Mouse (Mus musculus) kidney, embryonic 14.5 days (tissue): ENCODE measurements around the gene Hoxd12. TPM values are rescaled to one million over a fixed set of nuclear protein-coding genes. Genes with fewer than 3 reads are reported as not detected.

Source experiments
- ATAC-seq: fragments of 200-750 bp; cut with Nextera tagmentation; 2 replicates; pipeline ENCODE4 v1.8.0; 2017; ENCODE audit warnings: moderate number of reproducible peaks, mild to moderate bottlenecking, moderate TSS enrichment, moderate library complexity; ENCODE audit not compliant: low FRiP score, low TSS enrichment
- H3K27ac ChIP-seq: fragments of 300-500 bp; sonication (generic); 2 replicates; pipeline ENCODE4 v1.5.1; 2014; ENCODE audit warnings: low read depth, mild to moderate bottlenecking, low read length, moderate library complexity, mixed read lengths
- H3K27me3 ChIP-seq: fragments of 300-500 bp; sonication (generic); 2 replicates; pipeline ENCODE4 v1.6.1; 2014; ENCODE audit warnings: mild to moderate bottlenecking, low read length; ENCODE audit not compliant: control insufficient read depth, insufficient read depth
- H3K36me3 ChIP-seq: fragments of 300-500 bp; sonication (generic); 2 replicates; pipeline ENCODE4 v1.6.1; 2014; ENCODE audit warnings: low read length, mixed read lengths; ENCODE audit not compliant: control insufficient read depth, insufficient read depth
- H3K4me1 ChIP-seq: fragments of 300-500 bp; sonication (generic); 2 replicates; pipeline ENCODE4 v1.6.1; 2014; ENCODE audit warnings: low read length, mixed read lengths; ENCODE audit not compliant: control insufficient read depth, insufficient read depth
- H3K4me2 ChIP-seq: fragments of 300-500 bp; sonication (generic); replicated peaks from 2 replicates; pipeline ENCODE4 v1.6.1; 2014; ENCODE audit warnings: low read depth, mild to moderate bottlenecking, low read length
- H3K4me3 ChIP-seq: fragments of 300-500 bp; sonication (generic); 2 replicates; pipeline ENCODE4 v1.5.1; 2014; ENCODE audit warnings: mild to moderate bottlenecking, low read length
- H3K9ac ChIP-seq: fragments of 300-500 bp; sonication (generic); 2 replicates; pipeline ENCODE4 v1.6.1; 2014; ENCODE audit warnings: low read depth, mild to moderate bottlenecking, low read length, moderate library complexity
- H3K9me3 ChIP-seq: fragments of 300-500 bp; sonication (generic); 2 replicates; pipeline ENCODE4 v1.6.1; 2016; ENCODE audit warnings: low read length; ENCODE audit not compliant: control insufficient read depth
- WGBS: fragments of 180-500 bp; shearing (Covaris S2); extraction: QIAGEN DNeasy Blood & Tissue Kit; methylation state at CpG from one replicate; pipeline ENCODE4 v1.1.7; 2014; 5-methylcytosine and 5-hydroxymethylcytosine counted together
- polyA plus RNA-seq: library from polyadenylated mRNA; unstranded; fragments of >200 nt; fragmentation: Nextera tagmentation; extraction: Ambion mirVana; gene quantifications from 2 replicates; pipeline ENCODE4 v1.2.1, GENCODE M21; 2014

Gene Hoxd12
- 6.2 and 7.2 TPM in 2 replicates for polyA plus RNA-seq

DNA sequence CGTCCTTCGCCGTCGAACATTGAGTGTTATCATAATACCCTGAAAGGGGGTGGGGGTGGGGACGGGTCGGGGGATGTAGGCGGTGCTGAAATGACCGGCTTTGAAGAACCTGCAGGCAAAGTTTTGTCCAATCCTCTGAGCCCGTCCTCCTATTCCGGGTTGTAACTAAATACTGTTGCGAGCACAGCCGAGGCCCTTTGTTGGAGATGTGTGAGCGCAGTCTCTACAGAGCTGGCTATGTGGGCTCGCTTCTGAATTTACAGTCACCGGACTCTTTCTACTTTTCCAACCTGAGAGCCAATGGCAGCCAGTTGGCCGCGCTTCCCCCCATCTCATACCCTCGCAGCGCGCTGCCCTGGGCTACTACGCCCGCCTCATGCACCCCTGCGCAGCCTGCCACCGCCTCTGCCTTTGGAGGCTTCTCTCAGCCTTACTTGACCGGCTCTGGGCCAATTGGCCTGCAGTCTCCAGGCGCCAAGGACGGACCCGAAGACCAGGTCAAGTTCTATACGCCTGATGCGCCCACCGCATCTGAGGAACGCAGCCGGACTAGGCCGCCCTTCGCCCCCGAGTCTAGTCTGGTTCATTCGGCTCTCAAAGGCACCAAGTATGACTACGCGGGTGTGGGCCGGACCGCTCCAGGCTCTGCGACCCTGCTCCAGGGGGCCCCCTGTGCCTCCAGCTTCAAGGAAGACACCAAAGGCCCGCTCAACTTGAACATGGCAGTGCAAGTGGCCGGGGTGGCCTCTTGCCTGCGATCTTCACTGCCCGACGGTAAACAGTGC lies at the start of gene Hoxd12:
Gene Hoxd12 (plus strand): TSS at position 133 of the 785 bp plus-strand sequence.
- peak within 1 kb of the TSS; percentile 29 for H3K4me3 ChIP-seq
- no peaks in the 10 kb centered on the region for H3K36me3 ChIP-seq
- peaks cover 42% of the 10 kb centered on the region for H3K27me3 ChIP-seq
- H3K9me3 ChIP-seq = no peaks in the 10 kb centered on the region
- WGBS = 4% methylated on average over 47 of the region's 47 CpGs
- H3K9ac ChIP-seq = peak within 1 kb of the TSS; percentile 58
- ATAC-seq = peak; percentile 18
- H3K4me2 ChIP-seq = peak within 1 kb of the TSS; percentile 46
- peak within 1 kb of the TSS; percentile 77 for H3K27ac ChIP-seq
- H3K4me1 ChIP-seq = peaks cover 34% of the 10 kb centered on the region

DNA sequence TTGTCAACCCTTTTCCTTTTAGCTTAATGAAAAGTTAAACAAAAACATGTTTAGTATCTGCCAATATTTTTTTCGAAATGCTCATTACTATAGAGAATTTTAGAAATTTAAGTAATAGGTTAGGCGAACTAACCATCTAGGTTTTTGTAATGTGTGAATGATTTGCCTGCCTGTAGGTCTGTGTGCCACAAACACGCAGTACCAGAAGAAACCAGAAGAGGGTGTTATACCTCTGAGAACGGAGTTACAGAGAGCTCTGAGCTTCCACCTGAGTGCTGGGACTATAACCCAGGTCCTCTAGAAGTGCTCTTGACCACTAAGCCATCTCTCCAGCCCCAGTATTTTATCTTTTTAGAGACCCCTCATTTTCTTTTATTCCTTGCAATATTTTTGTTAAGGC lies 39.4 kb upstream of the Hoxd12 start:
- H3K36me3 ChIP-seq = no peaks in the 10 kb centered on the region
- ATAC-seq = no peak
- 71% methylated on average over 4 of the region's 4 CpGs for WGBS
- H3K27me3 ChIP-seq = no peaks in the 10 kb centered on the region
- H3K4me3 ChIP-seq = no peak overlapping the region
- no peaks in the 10 kb centered on the region for H3K9me3 ChIP-seq
- H3K4me2 ChIP-seq = no peak overlapping the region
- no peak overlapping the region for H3K9ac ChIP-seq
- H3K4me1 ChIP-seq = no peaks in the 10 kb centered on the region
- H3K27ac ChIP-seq = no peak overlapping the region

DNA sequence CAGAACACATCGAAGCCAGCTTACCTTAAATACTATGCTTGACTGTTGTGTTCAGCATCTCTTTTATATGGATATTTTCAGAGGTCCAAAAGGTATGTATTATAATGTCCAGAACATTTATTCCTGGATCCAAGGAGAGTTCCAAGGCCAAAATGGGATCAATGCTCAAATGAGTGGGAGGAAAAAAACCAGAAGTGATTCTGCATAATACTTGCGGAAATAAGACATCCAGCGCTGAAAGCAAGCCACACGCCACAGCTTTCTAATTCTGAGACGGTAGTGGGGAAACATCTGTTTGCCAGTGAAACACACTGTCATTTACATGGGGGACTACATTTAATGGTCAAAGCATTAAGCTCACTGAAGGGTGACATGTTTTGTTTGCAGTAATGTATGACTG lies 32.4 kb upstream of the Hoxd12 start:
- peaks cover under 1% of the 10 kb centered on the region; the same call in 1 of the 2 replicates for H3K4me1 ChIP-seq
- no peak overlapping the region for H3K4me2 ChIP-seq
- H3K27me3 ChIP-seq = peaks cover 30% of the 10 kb centered on the region
- H3K9me3 ChIP-seq = no peaks in the 10 kb centered on the region
- no peaks in the 10 kb centered on the region for H3K36me3 ChIP-seq
- H3K9ac ChIP-seq = no peak overlapping the region
- 46% methylated on average over 5 of the region's 5 CpGs for WGBS
- H3K4me3 ChIP-seq = no peak overlapping the region
- H3K27ac ChIP-seq = no peak overlapping the region
- no peak for ATAC-seq

DNA sequence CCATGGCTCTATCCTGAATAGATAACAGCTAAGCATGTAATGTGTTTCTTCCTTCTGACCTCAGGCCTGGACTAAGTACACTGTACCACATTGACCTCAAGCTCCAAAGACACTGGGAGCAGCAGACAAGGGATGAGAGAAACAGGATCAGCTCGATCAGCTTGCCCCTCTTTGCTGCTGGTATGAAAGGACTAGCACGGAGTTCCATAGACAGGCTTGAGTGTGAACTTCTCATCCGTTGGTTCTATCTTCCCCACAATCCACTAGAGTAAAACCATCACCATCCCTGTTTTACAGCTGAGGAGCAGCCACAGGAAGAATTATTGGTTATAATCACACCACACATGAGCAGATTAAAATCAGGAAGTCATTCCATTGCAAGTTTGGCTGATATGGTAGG lies 29.2 kb upstream of the Hoxd12 start:
- Histone ChIP-seq H3K9ac (no peak overlapping the region), H3K4me2 (no peak overlapping the region), H3K36me3 (no peaks in the 10 kb centered on the region), H3K9me3 (no peaks in the 10 kb centered on the region), H3K4me1 (peaks cover 4% of the 10 kb centered on the region; the same call in 1 of the 2 replicates), H3K27ac (no peak overlapping the region), H3K27me3 (peaks cover 60% of the 10 kb centered on the region), H3K4me3 (no peak overlapping the region)
- 85% methylated on average over 3 of the region's 3 CpGs for WGBS
- no peak for ATAC-seq

DNA sequence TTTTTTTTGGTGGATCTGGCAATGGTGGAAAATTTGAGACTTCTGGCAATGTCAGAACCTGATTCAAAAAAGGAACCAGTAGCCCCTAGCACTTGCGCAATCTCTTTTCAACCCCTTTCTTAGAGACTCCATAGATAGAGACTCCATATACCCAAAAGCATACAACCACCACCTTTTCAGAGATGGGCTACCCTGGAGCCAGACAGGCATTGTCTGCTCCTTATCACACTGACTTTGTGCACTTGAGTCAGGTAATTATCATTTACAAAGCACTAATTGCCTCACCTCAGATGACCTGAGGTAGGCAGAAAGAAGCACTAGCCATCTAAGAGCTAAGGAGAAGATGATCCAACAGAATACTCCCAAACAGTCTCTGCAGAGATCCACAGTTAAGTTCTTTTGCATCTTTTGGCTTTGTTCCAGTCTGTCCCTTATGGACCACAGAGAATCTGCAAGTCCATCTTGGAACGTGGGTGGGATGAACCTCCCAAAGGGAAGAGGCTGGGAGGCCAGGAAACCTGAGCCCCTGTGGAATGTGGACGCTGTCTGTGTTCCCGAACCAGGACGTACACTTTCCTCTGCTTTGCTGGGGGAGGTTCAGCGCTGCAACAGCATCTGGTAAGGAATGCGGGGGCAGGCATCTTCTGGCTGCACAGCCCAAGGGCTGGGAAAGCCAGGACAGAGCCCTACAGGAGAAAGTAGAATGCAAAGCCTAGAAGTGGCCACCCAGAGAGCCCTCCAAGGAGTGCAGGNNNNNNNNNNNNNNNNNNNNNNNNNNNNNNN lies 27.5 kb upstream of the Hoxd12 start:
- ATAC-seq = peak; percentile 88
- Histone ChIP-seq H3K9ac (no peak overlapping the region), H3K4me2 (no peak overlapping the region), H3K4me3 (no peak overlapping the region), H3K27ac (no peak overlapping the region), H3K27me3 (peaks cover 75% of the 10 kb centered on the region), H3K36me3 (no peaks in the 10 kb centered on the region), H3K4me1 (peaks cover 4% of the 10 kb centered on the region; the same call in 1 of the 2 replicates), H3K9me3 (no peaks in the 10 kb centered on the region)
- WGBS = 16% methylated on average over 7 of the region's 7 CpGs

DNA sequence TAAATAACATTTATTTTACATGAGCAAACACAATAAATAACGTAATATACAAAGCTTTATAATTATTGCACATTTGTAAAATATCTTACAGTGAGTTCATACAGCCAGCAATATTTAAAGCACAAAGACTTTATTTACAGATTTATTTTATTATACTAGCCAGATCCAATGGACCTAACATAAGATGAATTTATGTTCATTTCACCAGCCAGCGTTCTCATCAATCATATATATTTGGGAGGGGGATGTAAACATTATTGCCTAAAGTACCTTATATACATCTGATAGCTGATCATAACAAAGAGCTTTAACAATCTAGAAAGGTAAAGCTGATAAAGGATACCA lies 21.8 kb upstream of the Hoxd12 start:
- WGBS = 35% methylated on average over 2 of the region's 2 CpGs
- H3K9me3 ChIP-seq = no peaks in the 10 kb centered on the region
- H3K9ac ChIP-seq = no peak overlapping the region
- ATAC-seq = no peak
- H3K27me3 ChIP-seq = peaks cover 83% of the 10 kb centered on the region
- H3K36me3 ChIP-seq = no peaks in the 10 kb centered on the region
- H3K4me1 ChIP-seq = peaks cover 7% of the 10 kb centered on the region; the same call in 1 of the 2 replicates
- no peak overlapping the region for H3K27ac ChIP-seq
- no peak overlapping the region for H3K4me2 ChIP-seq
- no peak overlapping the region for H3K4me3 ChIP-seq

DNA sequence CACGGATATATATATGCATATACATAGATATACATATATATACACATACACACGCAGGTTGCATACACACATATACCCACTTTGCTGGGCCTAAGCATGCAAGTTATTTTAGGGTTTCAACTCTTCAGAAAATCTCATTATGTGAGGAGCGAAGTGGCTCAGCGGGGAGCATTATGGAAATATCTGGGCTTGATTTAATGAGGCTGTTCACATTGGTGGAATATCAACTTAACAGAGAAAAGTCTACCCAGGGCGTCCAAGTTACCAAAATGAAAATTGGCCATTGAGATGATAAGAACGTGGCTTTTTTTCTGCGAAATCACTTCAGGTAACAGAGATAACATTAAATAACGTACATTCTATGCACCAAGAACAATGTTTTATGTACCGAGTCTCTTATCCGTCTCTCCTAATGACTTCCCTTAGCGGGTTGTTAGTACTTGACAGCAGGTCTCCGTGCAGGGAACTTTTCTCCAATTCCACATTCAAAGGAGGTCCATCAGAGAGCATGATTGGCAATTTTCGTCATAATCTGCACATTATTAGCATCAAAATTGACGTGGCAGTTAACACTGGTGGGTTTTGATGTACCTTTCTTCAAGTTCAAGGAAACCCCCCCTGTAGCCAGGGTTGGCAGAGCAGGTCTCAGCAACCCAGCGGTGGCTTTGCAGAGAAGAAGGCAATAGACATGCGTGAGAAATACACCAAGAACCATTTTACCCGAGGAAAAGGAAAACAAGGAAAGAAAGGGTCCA lies 20.9 kb upstream of the Hoxd12 start:
- H3K9ac ChIP-seq = no peak overlapping the region
- ATAC-seq = no peak

DNA sequence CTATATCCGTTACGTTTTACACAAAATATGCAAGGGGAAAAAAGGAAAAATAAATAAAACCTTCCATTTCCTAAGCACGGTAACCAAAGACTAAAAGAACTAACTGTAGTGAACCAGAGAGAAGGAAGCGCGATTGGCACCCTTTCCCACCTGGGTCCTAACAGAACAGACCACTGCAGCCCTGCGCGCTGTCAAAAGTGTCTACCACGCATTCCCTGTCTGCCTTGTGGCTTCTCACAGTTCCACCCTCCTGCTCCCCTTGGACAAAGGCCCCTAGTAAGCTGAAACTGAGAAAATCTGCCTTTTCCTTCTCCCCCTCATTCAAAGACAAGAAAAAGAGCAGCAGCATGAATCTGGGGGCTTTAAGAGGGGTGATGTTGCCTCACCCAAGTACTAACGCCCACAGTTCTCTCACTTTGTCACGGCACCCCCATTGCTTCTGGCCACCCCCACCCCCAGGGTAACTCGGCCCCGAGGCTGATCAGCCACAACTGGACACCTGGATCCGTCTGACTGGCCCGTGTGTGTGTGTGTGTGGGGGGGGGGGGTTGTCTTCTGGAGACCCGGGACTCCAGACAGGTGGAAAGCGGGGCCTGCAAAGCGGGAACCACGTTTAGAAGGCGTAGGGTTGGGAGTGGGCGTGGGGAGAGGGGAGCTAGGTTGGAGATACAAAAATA lies 19.9 kb upstream of the Hoxd12 start:
- no peak for ATAC-seq
- H3K4me3 ChIP-seq = peak overlapping the region; percentile 34
- H3K4me2 ChIP-seq = no peak overlapping the region
- peaks cover 80% of the 10 kb centered on the region for H3K27me3 ChIP-seq
- WGBS = 3% methylated on average over 20 of the region's 20 CpGs
- H3K4me1 ChIP-seq = peaks cover 13% of the 10 kb centered on the region
- H3K27ac ChIP-seq = no peak overlapping the region
- H3K9ac ChIP-seq = no peak overlapping the region
- H3K36me3 ChIP-seq = no peaks in the 10 kb centered on the region
- H3K9me3 ChIP-seq = no peaks in the 10 kb centered on the region

More for the DNA sequence above, 20.9 kb upstream of the Hoxd12 start:
- H3K27me3 ChIP-seq = peaks cover 82% of the 10 kb centered on the region
- peaks cover 10% of the 10 kb centered on the region for H3K4me1 ChIP-seq
- 12% methylated on average over 17 of the region's 17 CpGs for WGBS
- no peak overlapping the region for H3K27ac ChIP-seq
- H3K36me3 ChIP-seq = no peaks in the 10 kb centered on the region
- H3K4me3 ChIP-seq = no peak overlapping the region
- no peak overlapping the region for H3K4me2 ChIP-seq
- no peaks in the 10 kb centered on the region for H3K9me3 ChIP-seq
